In the genomic region with DNA sequence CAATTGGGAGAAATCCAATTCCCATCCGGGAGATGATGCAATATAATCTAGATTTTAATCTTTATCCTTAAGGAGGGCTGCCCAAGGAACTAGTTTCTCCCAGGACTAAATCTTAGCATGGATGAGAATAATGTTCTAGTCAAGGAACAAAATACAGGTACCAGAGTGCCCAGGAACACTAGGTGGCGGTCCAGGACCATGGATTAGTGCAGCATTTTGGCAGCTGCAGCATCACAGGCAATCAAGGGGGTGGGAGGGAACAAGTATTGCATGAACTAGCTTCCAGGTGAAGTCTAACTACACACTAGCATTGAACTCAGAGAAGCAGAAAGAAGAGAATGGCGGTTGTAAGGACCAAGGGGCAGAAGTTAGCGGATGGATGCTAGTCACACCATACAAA, we compare ENCODE assay signal across 10 mouse cellular contexts. TPM values are rescaled to one million over a fixed set of nuclear protein-coding genes. Genes with fewer than 3 reads are reported as not detected.
DNase-seq lines count a peak whose midpoint lies in the region; ATAC-seq and TF ChIP-seq lines count a peak whose summit lies in the region.
"Had no signal": no experiment of that assay in that cellular context is flagged by ENCODE, and none has a peak within 500 bp of the region (broad histone marks: within the 10 kb centered on the region; RNA-seq: fewer than 3 reads in every experiment).

No protein-coding gene starts in this region.

- no peak overlapping the region for H3K27ac ChIP-seq in hindbrain, embryonic 14.5 days
- no peak overlapping the region for H3K27ac ChIP-seq in hindbrain, embryonic 16.5 days (ENCODE audit: low read depth, low read length)
- no peak overlapping the region for H3K27ac ChIP-seq in lung, embryonic 14.5 days (ENCODE audit: low read depth)
- H3K27ac ChIP-seq: embryonic facial prominence, embryonic 13.5 days; limb, embryonic 15.5 days had no signal

- H3K4me3 ChIP-seq in hindbrain, embryonic 14.5 days (replicated peaks; ENCODE audit: low read length): no peak overlapping the region
- H3K4me3 ChIP-seq in hindbrain, embryonic 16.5 days (ENCODE audit: low read length): no peak overlapping the region
- no peak overlapping the region for H3K4me3 ChIP-seq in C2C12 (ENCODE audit: insufficient read depth, poor library complexity, severe bottlenecking)
- H3K4me3 ChIP-seq in lung, embryonic 14.5 days (ENCODE audit: low read depth, low read length): no peak overlapping the region
- H3K4me3 ChIP-seq: embryonic facial prominence, embryonic 13.5 days; limb, embryonic 15.5 days had no signal

- 48% methylated on average over 4 of the region's 4 CpGs for WGBS in hindbrain, embryonic 14.5 days
- WGBS in hindbrain, embryonic 16.5 days: 55% methylated on average over 4 of the region's 4 CpGs
- 53% methylated on average over 4 of the region's 4 CpGs for WGBS in lung, embryonic 14.5 days

- no peaks in the 10 kb centered on the region for H3K79me2 ChIP-seq in C2C12 (ENCODE audit: control insufficient read depth, insufficient read depth)

- TF ChIP-seq CTCF in C2C12 (IDR thresholded peaks at IDR 0.05; ENCODE audit: control insufficient read depth, insufficient read depth, insufficient read length) (peak; percentile 3), Patski (IDR thresholded peaks at IDR 0.05) (peak; percentile 39)
- TF ChIP-seq CTCF in lung, embryonic 14.5 days (IDR thresholded peaks at IDR 0.05; ENCODE audit: low read depth): peak; percentile 50; the same call in 1 of the 2 replicates

- H3K9me3 ChIP-seq in hindbrain, embryonic 14.5 days (ENCODE audit: control insufficient read depth, low read length): no peaks in the 10 kb centered on the region
- H3K9me3 ChIP-seq in hindbrain, embryonic 16.5 days (ENCODE audit: control insufficient read depth, low read length): no peaks in the 10 kb centered on the region
- H3K9me3 ChIP-seq in lung, embryonic 14.5 days (ENCODE audit: low read depth, low read length): no peaks in the 10 kb centered on the region
- H3K9me3 ChIP-seq: embryonic facial prominence, embryonic 13.5 days; limb, embryonic 15.5 days had no signal

- H3K4me1 ChIP-seq in hindbrain, embryonic 14.5 days (replicated peaks; ENCODE audit: control insufficient read depth, insufficient read depth, low read length): no peaks in the 10 kb centered on the region
- H3K4me1 ChIP-seq in hindbrain, embryonic 16.5 days (ENCODE audit: control insufficient read depth, insufficient read depth, low read depth, low read length): no peaks in the 10 kb centered on the region
- no peaks in the 10 kb centered on the region for H3K4me1 ChIP-seq in lung, embryonic 14.5 days (ENCODE audit: insufficient read depth)
- H3K4me1 ChIP-seq: embryonic facial prominence, embryonic 13.5 days; limb, embryonic 15.5 days had no signal

- no peak for ATAC-seq in hindbrain, embryonic 14.5 days (ENCODE audit: low FRiP score)
- no peak for ATAC-seq in hindbrain, embryonic 16.5 days
- no peak for ATAC-seq in Patski
- no peak for ATAC-seq in lung, embryonic 14.5 days (ENCODE audit: insufficient read depth)
- no peak for ATAC-seq in megakaryocyte-erythroid progenitor cell, adult 5-6 weeks (replicated peaks; ENCODE audit: low FRiP score, low TSS enrichment, poor library complexity, severe bottlenecking)

- H3K36me3 ChIP-seq in hindbrain, embryonic 14.5 days (replicated peaks; ENCODE audit: control insufficient read depth, insufficient read depth): no peaks in the 10 kb centered on the region
- no peaks in the 10 kb centered on the region for H3K36me3 ChIP-seq in hindbrain, embryonic 16.5 days (ENCODE audit: control insufficient read depth, insufficient read depth, low read length)
- no peaks in the 10 kb centered on the region for H3K36me3 ChIP-seq in C2C12 (ENCODE audit: control insufficient read depth, insufficient read depth)
- H3K36me3 ChIP-seq in lung, embryonic 14.5 days (ENCODE audit: insufficient read depth): no peaks in the 10 kb centered on the region
- H3K36me3 ChIP-seq: embryonic facial prominence, embryonic 13.5 days; limb, embryonic 15.5 days had no signal

- in situ Hi-C loops in Patski (cut with MboI; ENCODE audit: low pct_unique_long_range_greater_than_20kb): loop anchor here (25.0 kb wide), 2 partner anchors 300 to 600 kb away; no protein-coding TSS in a partner anchor

- H3K27me3 ChIP-seq in hindbrain, embryonic 14.5 days (ENCODE audit: control insufficient read depth, insufficient read depth, low read length): no peaks in the 10 kb centered on the region
- H3K27me3 ChIP-seq in hindbrain, embryonic 16.5 days (replicated peaks; ENCODE audit: control insufficient read depth, insufficient read depth, low read length): no peaks in the 10 kb centered on the region
- no peaks in the 10 kb centered on the region for H3K27me3 ChIP-seq in C2C12 (ENCODE audit: control insufficient read depth, insufficient read depth, insufficient read length)
- H3K27me3 ChIP-seq in Patski: peaks cover 27% of the 10 kb centered on the region
- H3K27me3 ChIP-seq in lung, embryonic 14.5 days (ENCODE audit: insufficient read depth, low read length): no peaks in the 10 kb centered on the region
- H3K27me3 ChIP-seq: embryonic facial prominence, embryonic 13.5 days; limb, embryonic 15.5 days had no signal

- POLR2A ChIA-PET in Patski (lab: Charles Lee): no interaction called here

- no peak overlapping the region for H3K9ac ChIP-seq in hindbrain, embryonic 14.5 days
- H3K9ac ChIP-seq in hindbrain, embryonic 16.5 days (ENCODE audit: low read depth, low read length): no peak overlapping the region
- no peak overlapping the region for H3K9ac ChIP-seq in lung, embryonic 14.5 days
- H3K9ac ChIP-seq: embryonic facial prominence, embryonic 13.5 days; limb, embryonic 15.5 days had no signal

- no peak overlapping the region for H3K4me2 ChIP-seq in hindbrain, embryonic 14.5 days (replicated peaks)
- H3K4me2 ChIP-seq in hindbrain, embryonic 16.5 days (ENCODE audit: low read length): no peak overlapping the region
- no peak overlapping the region for H3K4me2 ChIP-seq in lung, embryonic 14.5 days
- H3K4me2 ChIP-seq: embryonic facial prominence, embryonic 13.5 days; limb, embryonic 15.5 days had no signal

- H3ac ChIP-seq in C2C12 (ENCODE audit: control insufficient read depth, insufficient read length, low read depth): no peak overlapping the region

- peak; percentile 60 for DNase-seq in hindbrain, embryonic 14.5 days (ENCODE audit: low spot score)
- no peak for DNase-seq in Patski (ENCODE audit: low read depth, low spot score)
- DNase-seq in frontal cortex, postnatal 25 days (ENCODE audit: low spot score in 2 of 2): peak; percentile 4 to 8
- peak; percentile 58 for DNase-seq in lung, embryonic 14.5 days
- no peak for DNase-seq in spleen, postnatal 4 days (ENCODE audit: low spot score in 2 of 2)

- H3K79me3 ChIP-seq in C2C12 (ENCODE audit: low read depth): no peaks in the 10 kb centered on the region

- CTCF ChIA-PET in Patski (lab: Charles Lee): interaction anchor here (1.6 kb wide), 1 partner anchor 51 kb away, joined by 3 read pairs; no protein-coding TSS in a partner anchor

TF ChIP-seq in C2C12, 6 proteins besides CTCF, POLR2A, EP300 and RAD21:
- no peak for TF ChIP-seq MYOD1 (IDR thresholded peaks at IDR 0.05; ENCODE audit: control insufficient read depth, insufficient read length, low read depth)
- no peak for TF ChIP-seq MYOG (IDR thresholded peaks at IDR 0.05; ENCODE audit: control insufficient read depth, extremely low read depth, insufficient read length)
- TF ChIP-seq CEBPB (IDR thresholded peaks at IDR 0.05; ENCODE audit: low read depth): no peak
- TF ChIP-seq MAX (IDR thresholded peaks at IDR 0.05): no peak
- TF ChIP-seq USF1 (IDR thresholded peaks at IDR 0.05; ENCODE audit: low read depth): no peak
- no peak for TF ChIP-seq FOSL1 (IDR thresholded peaks at IDR 0.05; ENCODE audit: insufficient read depth, low read length, poor library complexity, severe bottlenecking)

RNA-seq across cellular contexts. Expression of a gene that starts 12.2 kb away (rescaled TPM):
- not detected in 2 replicates for polyA plus RNA-seq in hindbrain, embryonic 14.5 days (2014; fragmentation: Nextera tagmentation; extraction: Ambion mirVana)
- polyA plus RNA-seq in hindbrain, embryonic 16.5 days (2015; fragmentation: Nextera tagmentation; extraction: Ambion mirVana): 0.15 TPM in 1 of 2 replicates, not detected in the other
- polyA plus RNA-seq in C2C12 (2012; fragmentation: generic; extraction: Trizol) (0.07 TPM), Patski (2021) (not detected)
- polyA plus RNA-seq in lung, embryonic 14.5 days (2014; fragmentation: Nextera tagmentation; extraction: Ambion mirVana): not detected in 2 replicates
- total RNA-seq in megakaryocyte-erythroid progenitor cell, adult 5-6 weeks (2014; fragmentation: Nextera tagmentation): not detected in 2 replicates
- total RNA-seq in megakaryocyte-erythroid progenitor cell, adult 5-6 weeks (2017): not detected in 2 replicates
- polyA plus RNA-seq: embryonic facial prominence, embryonic 13.5 days; limb, embryonic 15.5 days had no signal

RNA-seq across cellular contexts. Expression of a gene that starts 12.6 kb away (rescaled TPM):
- polyA plus RNA-seq in hindbrain, embryonic 14.5 days (2014; fragmentation: Nextera tagmentation; extraction: Ambion mirVana): not detected in 2 replicates
- not detected in 2 replicates for polyA plus RNA-seq in hindbrain, embryonic 16.5 days (2015; fragmentation: Nextera tagmentation; extraction: Ambion mirVana)
- not detected for polyA plus RNA-seq in C2C12 (2012; fragmentation: generic; extraction: Trizol)
- not detected for polyA plus RNA-seq in Patski (2021)
- not detected in 2 replicates for polyA plus RNA-seq in lung, embryonic 14.5 days (2014; fragmentation: Nextera tagmentation; extraction: Ambion mirVana)
- not detected in 2 replicates for total RNA-seq in megakaryocyte-erythroid progenitor cell, adult 5-6 weeks (2014; fragmentation: Nextera tagmentation)
- not detected in 2 replicates for total RNA-seq in megakaryocyte-erythroid progenitor cell, adult 5-6 weeks (2017)
- polyA plus RNA-seq: embryonic facial prominence, embryonic 13.5 days; limb, embryonic 15.5 days had no signal

Comparison
In these comparisons a context has a peak if more than half of its experiments do, and no peak if none do; other contexts are left out.
1. DNase-seq: peak in hindbrain, embryonic 14.5 days (single experiment), frontal cortex, postnatal 25 days (2 of 2) and lung, embryonic 14.5 days (single experiment); none in Patski (single experiment) and spleen, postnatal 4 days (0 of 2).
2. Peak in every context shown above with its lines, with median percentiles within 50 percentile points of each other: CTCF ChIP-seq.